8 mouse cellular contexts compared by ENCODE assay signal in genomic region chr17:42315669-42316611, GRCm38 (mm10). TPM values are rescaled to one million over a fixed set of nuclear protein-coding genes. Genes with fewer than 3 reads are reported as not detected.
DNase-seq lines count a peak whose midpoint lies in the region; ATAC-seq lines count a peak whose summit lies in the region.

Gene Ptchd4 (plus strand): TSS chr17:42315947.

- H3K4me1 ChIP-seq in heart, embryonic 13.5 days = peaks cover 11% of the 10 kb centered on the region

- peak within 1 kb of the TSS; percentile 75 for H3K9ac ChIP-seq in heart, embryonic 13.5 days

- no peaks in the 10 kb centered on the region for H3K36me3 ChIP-seq in heart, embryonic 13.5 days

- peak within 1 kb of the TSS; percentile 64 for H3K4me3 ChIP-seq in heart, embryonic 13.5 days

- H3K9me3 ChIP-seq in heart, embryonic 13.5 days = no peaks in the 10 kb centered on the region

- H3K4me2 ChIP-seq in heart, embryonic 13.5 days = peak within 1 kb of the TSS; percentile 95

- 2% methylated on average over 53 of the region's 56 CpGs for WGBS in heart, embryonic 13.5 days

- peak; percentile 14; the same call in 1 of the 2 replicates for ATAC-seq in heart, embryonic 13.5 days (ENCODE audit: extremely low read depth, insufficient number of reproducible peaks, low FRiP score, low TSS enrichment)
- no peak for ATAC-seq in erythroid progenitor cell, adult 5-6 weeks (replicated peaks; ENCODE audit: low FRiP score, poor library complexity, severe bottlenecking)

- DNase-seq in 3134 (ENCODE audit: extremely low read depth, insufficient read length, low spot score) (peak; percentile 78), NIH3T3 (ENCODE audit: low read depth) (peak; percentile 86)
- peak; percentile 35 for DNase-seq in embryo, embryonic 11.5 days (ENCODE audit: low read depth, low spot score)
- peak; percentile 49 to 64 for DNase-seq in layer of hippocampus, postnatal 10 days (ENCODE audit: low spot score in 2 of 2)
- peak; percentile 0 for DNase-seq in lung, postnatal 36 days
- peak; percentile 71 for DNase-seq in right cerebral cortex, postnatal 25 days

- no peak within 1 kb of the TSS for H3K27ac ChIP-seq in heart, embryonic 13.5 days (replicated peaks)

- H3K27me3 ChIP-seq in heart, embryonic 13.5 days (replicated peaks) = peaks cover 40% of the 10 kb centered on the region

RNA-seq across cellular contexts. Expression of gene Ptchd4, which starts in this region (rescaled TPM):
- 0.23 and 0.25 TPM in 2 replicates for polyA plus RNA-seq in heart, embryonic 13.5 days (2015; fragmentation: Nextera tagmentation; extraction: Ambion mirVana)
- 10 to 100 TPM in 1 of 2 experiments, 1 to 10 TPM in 1; 9.6 to 10.1 TPM for total RNA-seq in layer of hippocampus, postnatal 10 days (2021)
- not detected in 2 replicates for total RNA-seq in erythroid progenitor cell, adult 5-6 weeks (2015; ENCODE audit: low replicate concordance)
- total RNA-seq in erythroid progenitor cell, adult 5-6 weeks (2017; ENCODE audit: low replicate concordance) = not detected in 2 replicates

Comparison
In these comparisons a context has a peak if more than half of its experiments do, and no peak if none do; other contexts are left out.
1. RNA of gene Ptchd4 (total RNA-seq): 9.6 to 10.1 TPM in layer of hippocampus, postnatal 10 days; not detected in erythroid progenitor cell, adult 5-6 weeks; every median in the first group is over 10 times any median in the second.
2. Peak in ATAC-seq, H3K4me3 ChIP-seq, H3K9ac ChIP-seq and H3K4me2 ChIP-seq in heart, embryonic 13.5 days; RNA of the gene not detected or under 1 TPM.
3. DNase-seq: peak in every context shown above with its lines; median percentile 86 in NIH3T3; 78 in 3134; 71 in right cerebral cortex, postnatal 25 days; 56 in layer of hippocampus, postnatal 10 days; 35 in embryo, embryonic 11.5 days; 0 in lung, postnatal 36 days.